Comparison of ENCODE assay signal across 35 mouse cellular contexts in the genomic region with DNA sequence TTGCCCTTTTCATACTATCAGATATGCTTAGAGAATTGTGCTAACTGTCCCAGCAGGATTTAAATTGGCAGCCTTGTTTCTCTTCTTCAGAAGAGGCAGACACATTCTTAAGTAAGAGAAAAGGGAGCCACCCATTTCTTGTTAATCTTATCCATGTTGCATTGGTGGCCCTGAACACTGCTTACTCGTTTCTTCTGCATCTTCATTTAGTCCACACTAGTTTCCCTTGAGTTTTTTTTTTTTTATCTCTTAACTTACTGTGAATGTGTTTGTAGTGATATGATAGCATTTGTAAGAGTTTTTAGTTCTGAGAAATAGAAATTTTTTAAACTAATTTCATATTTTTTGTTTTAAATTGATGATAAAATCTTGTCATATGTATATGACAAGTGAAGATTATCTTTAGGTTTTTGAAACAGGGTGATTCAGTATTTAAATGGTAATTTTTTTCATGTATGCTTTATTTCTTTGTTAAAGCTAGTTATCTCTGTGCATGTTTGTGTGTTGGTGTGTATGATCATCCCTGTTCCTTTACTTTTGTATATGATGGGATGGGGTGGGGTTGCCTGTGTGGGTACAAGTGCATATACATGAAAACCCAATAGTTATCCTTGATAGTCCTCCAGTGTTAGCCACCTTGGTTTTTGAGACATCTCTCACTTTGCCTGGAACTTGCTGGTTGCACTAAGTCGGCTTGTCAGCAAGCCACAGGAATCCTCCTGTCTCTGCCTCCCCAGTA. TPM values are rescaled to one million over a fixed set of nuclear protein-coding genes. Genes with fewer than 3 reads are reported as not detected.
DNase-seq lines count a peak whose midpoint lies in the region; ATAC-seq and TF ChIP-seq lines count a peak whose summit lies in the region.
"Had no signal": no experiment of that assay in that cellular context is flagged by ENCODE, and none has a peak within 500 bp of the region (broad histone marks: within the 10 kb centered on the region; RNA-seq: fewer than 3 reads in every experiment).

No protein-coding gene starts in this region.

- TF ChIP-seq CTCF in G1E (IDR thresholded peaks at IDR 0.05; ENCODE audit: low read depth, low read length) (no peak), MEL (IDR thresholded peaks at IDR 0.05 in 2 of 3, conservative IDR thresholded peaks at IDR 0.05 in 1 of 3; ENCODE audit: control insufficient read depth in 1 of 3, insufficient read depth in 1 of 3, low read depth in 2 of 3, low read length in 3 of 3, poor library complexity in 1 of 3, severe bottlenecking in 1 of 3) (no peak)
- no peak for TF ChIP-seq CTCF in layer of hippocampus, adult 2 months (conservative IDR thresholded peaks at IDR 0.05)

- no peak overlapping the region for H3K4me2 ChIP-seq in liver, embryonic 13.5 days
- H3K4me2 ChIP-seq in liver, embryonic 16.5 days (ENCODE audit: low read depth, low read length): no peak overlapping the region
- no peak overlapping the region for H3K4me2 ChIP-seq in hindbrain, embryonic 12.5 days (replicated peaks)
- H3K4me2 ChIP-seq: embryonic facial prominence, embryonic 13.5 days; forebrain, embryonic 12.5 days; forebrain, embryonic 15.5 days; heart, embryonic 13.5 days; hindbrain, embryonic 14.5 days had no signal

- H3K9ac ChIP-seq in MEL (ENCODE audit: control insufficient read depth, low read depth, low read length, poor library complexity, severe bottlenecking): no peak overlapping the region
- H3K9ac ChIP-seq in liver, embryonic 13.5 days: no peak overlapping the region
- H3K9ac ChIP-seq in liver, embryonic 16.5 days (ENCODE audit: low read depth, low read length): no peak overlapping the region
- H3K9ac ChIP-seq in hindbrain, embryonic 12.5 days: no peak overlapping the region
- H3K9ac ChIP-seq: embryonic facial prominence, embryonic 13.5 days; forebrain, embryonic 12.5 days; forebrain, embryonic 15.5 days; heart, embryonic 13.5 days; hindbrain, embryonic 14.5 days had no signal

- peaks cover 72% of the 10 kb centered on the region for H3K36me3 ChIP-seq in G1E (replicated peaks)
- H3K36me3 ChIP-seq in MEL (ENCODE audit: control insufficient read depth in 1 of 2, insufficient read depth in 2 of 2, low read length in 2 of 2): peaks cover under 1 to 3% of the 10 kb centered on the region in 2 experiments; a peak in 3 of 4 replicates
- H3K36me3 ChIP-seq in liver, embryonic 13.5 days: peaks cover 38% of the 10 kb centered on the region
- peaks cover 5% of the 10 kb centered on the region for H3K36me3 ChIP-seq in liver, embryonic 16.5 days (ENCODE audit: control insufficient read depth, insufficient read depth)
- peaks cover 26% of the 10 kb centered on the region for H3K36me3 ChIP-seq in hindbrain, embryonic 12.5 days

- no peak overlapping the region for H3K4me3 ChIP-seq in G1E (ENCODE audit: low read depth, low read length)
- no peak overlapping the region for H3K4me3 ChIP-seq in MEL (ENCODE audit: control insufficient read depth in 1 of 2, insufficient read depth in 1 of 2, low read depth in 2 of 2, low read length in 2 of 2)
- no peak overlapping the region for H3K4me3 ChIP-seq in liver, embryonic 13.5 days (replicated peaks)
- H3K4me3 ChIP-seq in liver, embryonic 16.5 days (ENCODE audit: low read depth, low read length): no peak overlapping the region
- no peak overlapping the region for H3K4me3 ChIP-seq in hindbrain, embryonic 12.5 days
- no peak overlapping the region for H3K4me3 ChIP-seq in layer of hippocampus, adult 2 months
- H3K4me3 ChIP-seq: embryonic facial prominence, embryonic 10.5 days; embryonic facial prominence, embryonic 13.5 days; erythroblast, embryonic 14.5 days; forebrain, embryonic 12.5 days; forebrain, embryonic 15.5 days; heart, embryonic 13.5 days had no signal

- 46% methylated on average over 2 of the region's 2 CpGs for WGBS in liver, embryonic 13.5 days (ENCODE audit: insufficient replicate concordance)
- 54% methylated on average over 2 of the region's 2 CpGs for WGBS in liver, embryonic 16.5 days (ENCODE audit: insufficient replicate concordance)
- WGBS in hindbrain, embryonic 12.5 days: 92% methylated on average over 2 of the region's 2 CpGs

- intact Hi-C loops in left cerebral cortex, postnatal 36 days (cut with DNase I): no loop called here

- TF ChIP-seq POLR2A in MEL (IDR thresholded peaks at IDR 0.05; ENCODE audit: control insufficient read depth in 1 of 2, insufficient read depth in 1 of 2, low read depth in 1 of 2, low read length in 2 of 2, poor library complexity in 1 of 2): no peak

- no peaks in the 10 kb centered on the region for H3K9me3 ChIP-seq in G1E (replicated peaks)
- H3K9me3 ChIP-seq in MEL (replicated peaks; ENCODE audit: insufficient read depth, low read length): no peaks in the 10 kb centered on the region
- H3K9me3 ChIP-seq in liver, embryonic 13.5 days (replicated peaks): no peaks in the 10 kb centered on the region
- no peaks in the 10 kb centered on the region for H3K9me3 ChIP-seq in liver, embryonic 16.5 days (replicated peaks; ENCODE audit: control insufficient read depth, low read length)
- no peaks in the 10 kb centered on the region for H3K9me3 ChIP-seq in hindbrain, embryonic 12.5 days (replicated peaks)
- H3K9me3 ChIP-seq: embryonic facial prominence, embryonic 10.5 days; embryonic facial prominence, embryonic 13.5 days; forebrain, embryonic 12.5 days; forebrain, embryonic 15.5 days; heart, embryonic 13.5 days had no signal

- no peak for TF ChIP-seq RAD21 in MEL (IDR thresholded peaks at IDR 0.05; ENCODE audit: low read depth, low read length)

- peak; percentile 77 for ATAC-seq in G1E (ENCODE audit: extremely low read depth, insufficient number of reproducible peaks, low FRiP score, poor library complexity, severe bottlenecking)
- peak; percentile 75 for ATAC-seq in liver, embryonic 13.5 days (ENCODE audit: low read depth)
- ATAC-seq in liver, embryonic 16.5 days (ENCODE audit: low read depth): peak; percentile 48; the same call in 1 of the 2 replicates
- ATAC-seq in hindbrain, embryonic 12.5 days (ENCODE audit: low FRiP score): no peak
- ATAC-seq: CD4-positive, CD25-positive, alpha-beta regulatory T cell, adult 4 months; forebrain, embryonic 15.5 days; hindbrain, postnatal 0 days; Patski had no signal

- DNase-seq in G1E (ENCODE audit: low spot score) (no peak), MEL (ENCODE audit: low read depth, low spot score) (peak; percentile 34)
- DNase-seq in liver, embryonic 13.5 days: no peak
- no peak for DNase-seq in thymus, adult 18-20 months
- no peak for DNase-seq in layer of hippocampus, adult 2 months (ENCODE audit: low spot score in 2 of 2)
- DNase-seq in left cerebral cortex, postnatal 36 days (ENCODE audit: low spot score in 2 of 2): no peak
- DNase-seq: adrenal gland, postnatal 10 days; adrenal gland, postnatal 36 days; cerebellum, adult 11-12 months; cerebellum, adult 8-10 months; cerebellum, postnatal 10 days; cerebellum, postnatal 36 days; embryo, embryonic 11 days; gastrocnemius, postnatal 25 days; heart, adult 18-20 months; heart, postnatal 14 days had no signal

- no peak overlapping the region for H3K27ac ChIP-seq in MEL (ENCODE audit: control insufficient read depth, low read depth, low read length)
- H3K27ac ChIP-seq in liver, embryonic 13.5 days: no peak overlapping the region
- no peak overlapping the region for H3K27ac ChIP-seq in liver, embryonic 16.5 days (ENCODE audit: low read length)
- H3K27ac ChIP-seq in hindbrain, embryonic 12.5 days: no peak overlapping the region
- H3K27ac ChIP-seq in layer of hippocampus, adult 2 months: no peak overlapping the region
- H3K27ac ChIP-seq: embryonic facial prominence, embryonic 10.5 days; embryonic facial prominence, embryonic 13.5 days; forebrain, embryonic 12.5 days; forebrain, embryonic 15.5 days; heart, embryonic 13.5 days; hindbrain, embryonic 14.5 days; hindbrain, postnatal 0 days had no signal

- H3K27me3 ChIP-seq in G1E (ENCODE audit: insufficient read depth, low read length) (no peaks in the 10 kb centered on the region), MEL (ENCODE audit: control insufficient read depth in 1 of 2, insufficient read depth in 2 of 2, low read length in 2 of 2) (no peaks in the 10 kb centered on the region)
- no peaks in the 10 kb centered on the region for H3K27me3 ChIP-seq in liver, embryonic 13.5 days
- H3K27me3 ChIP-seq in liver, embryonic 16.5 days (ENCODE audit: control insufficient read depth, insufficient read depth, low read depth, low read length): no peaks in the 10 kb centered on the region
- H3K27me3 ChIP-seq in hindbrain, embryonic 12.5 days: no peaks in the 10 kb centered on the region
- H3K27me3 ChIP-seq: embryonic facial prominence, embryonic 13.5 days; forebrain, embryonic 12.5 days; forebrain, embryonic 15.5 days; heart, embryonic 13.5 days; Patski had no signal

- peaks cover 31% of the 10 kb centered on the region for H3K4me1 ChIP-seq in G1E (ENCODE audit: insufficient read depth, low read depth, low read length)
- H3K4me1 ChIP-seq in MEL (ENCODE audit: control insufficient read depth in 1 of 2, insufficient read depth in 2 of 2, low read length in 2 of 2): peaks cover 0 to 9% of the 10 kb centered on the region in 2 experiments; a peak in 3 of 4 replicates
- peaks cover 19% of the 10 kb centered on the region for H3K4me1 ChIP-seq in liver, embryonic 13.5 days (replicated peaks)
- no peaks in the 10 kb centered on the region for H3K4me1 ChIP-seq in liver, embryonic 16.5 days (ENCODE audit: control insufficient read depth, low read depth, low read length)
- no peaks in the 10 kb centered on the region for H3K4me1 ChIP-seq in hindbrain, embryonic 12.5 days
- H3K4me1 ChIP-seq: embryonic facial prominence, embryonic 10.5 days; embryonic facial prominence, embryonic 13.5 days; forebrain, embryonic 12.5 days; forebrain, embryonic 15.5 days had no signal

- no peaks in the 10 kb centered on the region for H3K79me2 ChIP-seq in MEL (ENCODE audit: control insufficient read depth, insufficient read depth, low read length, poor library complexity)

- TF ChIP-seq EP300 in MEL (IDR thresholded peaks at IDR 0.05; ENCODE audit: low read depth in 1 of 2, low read length in 2 of 2): peak in 1 of 2 experiments; percentile 21; a peak in 1 of 4 replicates

RNA-seq across cellular contexts. Expression of a gene that starts 20.4 kb away (rescaled TPM):
- total RNA-seq in G1E (2014; fragmentation: Nextera tagmentation): not detected in 2 replicates
- not detected in 2 replicates for total RNA-seq in G1E (2017)
- polyA plus RNA-seq in G1E (2012): not detected in 2 replicates
- not detected in 2 replicates for total RNA-seq in MEL (2012; rRNA removed)
- polyA plus RNA-seq in MEL (2012; ENCODE audit: insufficient read depth in 1 of 2, insufficient read length in 2 of 2, low read depth in 1 of 2, low replicate concordance in 2 of 2, missing spikeins in 1 of 2): not detected
- polyA plus RNA-seq in liver, embryonic 13.5 days (2015; fragmentation: Nextera tagmentation; extraction: Ambion mirVana): 0.25 TPM in 1 of 2 replicates, not detected in the other
- polyA plus RNA-seq in liver, embryonic 16.5 days (2015; fragmentation: Nextera tagmentation; extraction: Ambion mirVana): 1.2 TPM in 1 of 2 replicates, not detected in the other
- polyA plus RNA-seq in hindbrain, embryonic 12.5 days (2016; fragmentation: Nextera tagmentation; extraction: Ambion mirVana): 0.16 TPM in 1 of 2 replicates, not detected in the other
- total RNA-seq in layer of hippocampus, adult 2 months (2021): not detected
- total RNA-seq in left cerebral cortex, postnatal 36 days (2021): not detected
- total RNA-seq: adrenal gland, adult 18-20 months; adrenal gland, postnatal 10 days; adrenal gland, postnatal 36 days; gastrocnemius, adult 8-10 months; gastrocnemius, postnatal 25 days; heart, adult 18-20 months; heart, postnatal 14 days; hematopoietic stem cell, adult 5-6 weeks; hindbrain, postnatal 0 days had no signal
- polyA plus RNA-seq: C2C12; cortical plate, adult 2 months; erythroblast, embryonic 14.5 days; forebrain, embryonic 15.5 days; gonadal fat pad, adult 2 months; heart, embryonic 13.5 days; hindbrain, embryonic 14.5 days; hindbrain, postnatal 0 days had no signal

RNA-seq across cellular contexts. Expression of a gene that starts 23.2 kb away (rescaled TPM):
- total RNA-seq in G1E (2014; fragmentation: Nextera tagmentation) (not detected in 2 replicates), G1E (2017) (not detected in 2 replicates), MEL (2012; rRNA removed) (not detected in 2 replicates)
- polyA plus RNA-seq in G1E (2012) (not detected in 2 replicates), MEL (2012; ENCODE audit: insufficient read depth in 1 of 2, insufficient read length in 2 of 2, low read depth in 1 of 2, low replicate concordance in 2 of 2, missing spikeins in 1 of 2) (not detected)
- polyA plus RNA-seq in liver, embryonic 13.5 days (2015; fragmentation: Nextera tagmentation; extraction: Ambion mirVana): not detected in 2 replicates
- polyA plus RNA-seq in liver, embryonic 16.5 days (2015; fragmentation: Nextera tagmentation; extraction: Ambion mirVana): not detected in 2 replicates
- not detected in 2 replicates for polyA plus RNA-seq in hindbrain, embryonic 12.5 days (2016; fragmentation: Nextera tagmentation; extraction: Ambion mirVana)
- not detected for total RNA-seq in layer of hippocampus, adult 2 months (2021)
- total RNA-seq in left cerebral cortex, postnatal 36 days (2021): not detected
- total RNA-seq: adrenal gland, adult 18-20 months; adrenal gland, postnatal 10 days; adrenal gland, postnatal 36 days; gastrocnemius, adult 8-10 months; gastrocnemius, postnatal 25 days; heart, adult 18-20 months; heart, postnatal 14 days; hematopoietic stem cell, adult 5-6 weeks; hindbrain, postnatal 0 days had no signal
- polyA plus RNA-seq: C2C12; CD4-positive, CD25-positive, alpha-beta regulatory T cell, adult 4 months; cortical plate, adult 2 months; embryonic facial prominence, embryonic 10.5 days; embryonic facial prominence, embryonic 13.5 days; erythroblast, embryonic 14.5 days; forebrain, embryonic 12.5 days; forebrain, embryonic 15.5 days; gonadal fat pad, adult 2 months; heart, embryonic 13.5 days; heart, embryonic 16.5 days; hindbrain, embryonic 14.5 days; hindbrain, postnatal 0 days; Patski had no signal

RNA-seq across cellular contexts. Expression of a gene that starts 23.2 kb away (rescaled TPM):
- total RNA-seq in G1E (2014; fragmentation: Nextera tagmentation) (552 and 575 TPM in 2 replicates), G1E (2017) (387 and 411 TPM in 2 replicates), MEL (2012; rRNA removed) (86.0 and 91.1 TPM in 2 replicates)
- polyA plus RNA-seq in G1E (2012) (366 and 539 TPM in 2 replicates), MEL (2012; ENCODE audit: insufficient read depth in 1 of 2, insufficient read length in 2 of 2, low read depth in 1 of 2, low replicate concordance in 2 of 2, missing spikeins in 1 of 2) (100 to 1,000 TPM in 1 of 2 experiments, not detected in 1; 195 TPM)
- 198 and 211 TPM in 2 replicates for polyA plus RNA-seq in liver, embryonic 13.5 days (2015; fragmentation: Nextera tagmentation; extraction: Ambion mirVana)
- polyA plus RNA-seq in liver, embryonic 16.5 days (2015; fragmentation: Nextera tagmentation; extraction: Ambion mirVana): 156 and 164 TPM in 2 replicates
- 259 and 278 TPM in 2 replicates for polyA plus RNA-seq in hindbrain, embryonic 12.5 days (2016; fragmentation: Nextera tagmentation; extraction: Ambion mirVana)
- total RNA-seq in layer of hippocampus, adult 2 months (2021): 100 to 1,000 TPM; 228 to 231 TPM
- 100 to 1,000 TPM; 259 to 282 TPM for total RNA-seq in left cerebral cortex, postnatal 36 days (2021)
